Mouse (Mus musculus) spleen, embryonic (tissue): ENCODE data around the gene Evi5.

ENCODE experiments used
- CTCF ChIA-PET: fragments of 350-600 bp; sonication (Branson Sonifier 250); formaldehyde crosslinking; loops from one replicate; lab custom pipeline; 2022; lab: Charles Lee

Gene Evi5

DNA sequence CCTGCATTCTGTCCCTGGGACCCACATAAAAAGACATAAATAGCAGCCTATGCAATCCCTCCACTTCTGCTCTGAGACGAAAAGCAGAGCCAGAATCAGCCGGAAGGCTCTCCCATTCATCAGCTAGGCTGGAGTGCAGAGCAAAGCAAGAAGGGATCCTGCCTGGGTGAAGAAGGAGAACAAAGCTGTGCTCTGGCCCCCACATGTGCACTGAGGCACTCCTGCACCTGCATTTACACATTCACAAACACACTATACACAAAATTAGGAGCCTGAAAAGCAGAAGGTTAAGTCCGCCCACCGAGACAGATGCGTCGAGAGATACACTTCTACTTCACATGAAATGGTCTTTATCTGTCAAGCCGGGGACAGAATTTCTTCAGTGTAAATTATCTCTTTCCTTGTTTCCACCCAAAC, 1.0 kb downstream of the Evi5 start:
- CTCF ChIA-PET: interaction anchor here (0.7 kb wide), 1 partner anchor 15 kb away, joined by 3 read pairs; no protein-coding TSS in a partner anchor

DNA sequence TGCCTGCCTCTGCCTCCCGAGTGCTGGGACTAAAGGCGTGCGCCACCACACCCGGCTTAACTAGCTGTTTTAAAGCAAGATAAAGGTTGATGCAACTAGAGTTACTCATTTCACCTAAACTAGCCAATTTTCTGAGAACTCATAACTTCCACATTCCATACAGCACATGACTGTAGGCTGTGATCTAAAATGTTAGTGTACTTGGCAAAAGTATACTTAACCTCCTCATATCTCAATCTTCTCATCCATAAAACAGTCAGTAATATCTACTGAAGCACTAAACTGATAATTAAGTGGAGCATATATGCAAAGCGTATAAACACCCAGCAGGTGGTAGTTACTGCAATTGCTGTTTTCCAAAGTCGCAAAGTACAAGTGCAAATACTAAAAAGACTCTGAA, 1.6 kb downstream of the Evi5 start:
- CTCF ChIA-PET: interaction anchor here (0.7 kb wide), 1 partner anchor 15 kb away, joined by 3 read pairs; no protein-coding TSS in a partner anchor

DNA sequence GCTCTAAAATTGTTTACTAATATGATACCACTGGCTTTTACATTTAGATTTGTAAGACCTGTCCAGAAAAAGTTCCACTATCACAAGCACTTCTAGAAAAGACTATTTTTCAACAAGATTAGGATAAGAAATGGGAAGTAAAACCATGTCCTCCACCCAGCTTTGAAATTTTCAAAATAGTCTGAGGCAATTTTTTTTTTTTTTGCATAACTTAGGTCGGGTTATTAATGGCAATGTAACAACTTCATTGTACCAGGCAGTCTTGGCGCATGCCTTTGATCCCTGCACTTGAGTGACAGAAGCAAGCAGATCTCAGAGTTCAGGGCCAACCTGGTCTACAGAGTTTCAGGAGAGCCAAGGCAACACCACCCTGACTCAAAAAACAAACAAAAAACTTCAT, 5.2 kb downstream of the Evi5 start:
- CTCF ChIA-PET: no interaction called here

DNA sequence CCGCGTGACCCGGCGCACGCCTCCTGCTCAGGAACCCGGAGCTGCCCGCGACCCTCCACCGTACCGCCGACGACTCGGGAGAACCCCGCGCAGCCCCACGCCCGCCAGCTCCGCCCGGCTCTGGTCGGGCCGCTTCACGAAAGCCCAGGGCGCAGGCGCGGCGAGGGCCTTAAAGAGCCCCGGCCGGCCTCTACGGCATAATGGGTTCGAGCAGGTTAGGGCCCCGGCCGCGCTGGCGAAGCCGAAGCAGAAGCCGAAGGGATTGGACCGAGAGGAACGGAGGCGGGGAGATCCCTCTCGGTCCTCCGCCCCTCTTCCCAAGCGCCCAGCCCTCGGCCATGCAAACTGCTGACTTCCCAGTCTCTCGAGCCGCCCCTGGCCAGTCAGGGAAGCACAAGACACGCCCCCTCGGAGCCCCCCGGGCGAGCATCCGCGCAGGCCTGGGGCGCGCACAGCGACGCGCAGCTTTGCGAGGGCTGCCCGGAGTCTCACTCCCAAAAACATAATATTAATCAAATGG, 5.9 kb downstream of the Evi5 start:
- CTCF ChIA-PET: interaction anchor here (0.5 kb wide), 1 partner anchor 441 kb away, joined by 3 read pairs; no protein-coding TSS in a partner anchor

DNA sequence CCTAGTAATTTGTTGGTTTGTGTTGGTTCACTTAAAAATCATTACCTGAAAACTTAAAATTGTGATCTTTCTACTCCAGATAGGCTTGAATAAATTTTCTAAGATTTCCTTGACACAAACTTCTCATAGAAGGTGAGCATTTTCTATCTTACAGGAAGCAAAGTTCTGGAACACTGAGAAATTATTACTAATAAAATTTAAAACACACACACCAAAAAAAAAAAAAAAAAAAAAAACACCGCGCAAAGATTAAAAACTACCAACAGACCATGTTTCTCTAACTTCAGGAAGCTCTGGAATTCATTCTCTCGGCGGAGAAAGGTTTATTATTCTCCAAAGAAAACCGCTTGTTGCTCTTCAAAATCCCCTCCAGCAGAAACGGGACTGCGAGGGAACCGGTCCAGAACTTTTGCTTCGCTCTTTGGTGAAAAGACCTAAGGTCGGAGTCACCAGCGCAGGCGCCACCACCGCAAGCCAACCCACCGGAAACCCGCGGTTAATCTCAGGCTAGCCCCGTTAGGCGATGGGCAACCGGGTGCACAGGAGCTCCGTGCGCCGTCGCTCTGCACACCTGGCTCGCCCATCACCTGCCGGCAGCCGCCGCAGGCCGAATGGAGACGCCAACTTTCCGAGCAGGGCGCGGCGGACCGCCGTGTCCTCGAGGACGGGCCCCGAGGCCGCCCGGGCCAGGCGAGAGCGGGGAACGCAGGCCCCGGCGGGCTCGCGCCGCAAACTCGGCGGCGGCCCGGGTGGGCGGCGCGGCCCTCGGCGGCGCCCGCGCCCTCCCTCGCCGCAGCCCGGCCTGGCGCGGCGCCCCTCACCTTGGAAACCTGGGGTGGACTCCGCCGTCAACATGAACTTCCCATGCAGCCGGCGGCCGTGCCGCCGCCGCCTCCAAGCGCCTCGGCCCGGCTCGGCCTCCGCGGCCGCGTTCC, 6.7 kb downstream of the Evi5 start:
- CTCF ChIA-PET: interaction anchor here (0.5 to 0.7 kb wide), 2 partner anchors 70 to 442 kb away, joined by 3 to 8 read pairs; no protein-coding TSS in a partner anchor

DNA sequence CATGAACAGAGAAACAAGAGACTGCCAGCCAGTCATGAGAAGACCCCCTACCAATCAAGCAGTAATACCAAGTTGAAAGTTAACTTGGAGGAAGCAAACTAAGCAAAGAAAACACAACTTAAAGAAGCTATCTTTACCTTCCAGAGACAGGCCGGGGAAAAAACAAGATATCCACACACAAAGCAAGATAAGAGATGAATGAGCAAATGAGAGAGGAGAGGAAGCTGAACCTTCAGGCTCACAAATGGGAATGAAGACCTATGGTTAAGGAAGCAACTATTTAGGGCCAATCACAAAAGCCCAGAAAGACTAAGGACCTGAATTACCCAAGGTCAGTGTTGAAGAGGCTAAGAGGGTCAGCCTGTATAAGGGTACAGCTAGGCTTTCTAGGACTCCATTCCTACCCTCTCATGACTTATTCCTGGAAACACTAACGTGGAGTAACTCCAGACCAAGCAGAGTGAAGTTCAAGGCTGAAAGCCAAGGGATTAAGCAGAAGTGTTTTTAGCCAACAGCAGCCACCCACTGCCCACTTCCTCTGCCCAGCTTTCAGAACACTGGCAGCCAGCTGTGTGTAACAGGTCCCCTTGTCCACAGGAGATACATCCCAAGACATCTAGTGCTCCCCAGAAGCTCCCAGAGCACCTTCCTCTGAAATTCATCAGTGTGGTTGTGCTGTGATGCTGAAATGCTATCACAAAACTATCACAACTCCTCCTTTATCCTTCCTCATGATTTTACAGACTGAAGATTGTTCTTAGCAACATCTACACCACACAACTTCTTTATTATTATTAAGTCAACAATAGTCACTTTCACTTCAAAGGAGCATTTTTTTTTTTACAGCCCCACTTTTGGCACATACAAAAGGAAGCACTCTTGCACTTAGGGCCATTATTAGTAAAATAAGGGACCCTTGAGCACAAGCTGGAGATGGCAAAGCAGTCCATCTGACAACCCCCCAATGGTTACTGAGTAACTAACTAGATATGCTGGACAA, 8.5 kb downstream of the Evi5 start:
- CTCF ChIA-PET: interaction anchor here (0.6 kb wide), 1 partner anchor 240 kb away, joined by 7 read pairs; no protein-coding TSS in a partner anchor

DNA sequence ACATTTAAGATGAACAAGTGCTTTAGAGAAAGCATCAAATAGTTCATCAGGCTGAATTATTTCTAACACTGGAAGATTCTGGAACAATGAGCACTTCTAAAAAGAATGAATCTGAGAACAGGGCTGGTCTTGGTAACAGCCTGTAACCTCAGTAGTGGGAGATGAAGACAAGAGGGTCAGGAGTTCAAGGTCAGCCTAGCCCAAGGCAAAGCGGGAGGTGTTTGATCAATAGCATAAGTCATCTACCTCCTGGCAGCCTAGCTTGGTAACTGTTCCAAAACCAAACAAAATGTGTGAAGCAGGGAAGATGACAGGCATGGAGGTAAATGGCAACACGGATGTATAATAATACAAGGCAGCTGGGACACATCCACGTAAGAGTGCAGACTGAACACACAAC, 10.9 kb downstream of the Evi5 start:
- CTCF ChIA-PET: no interaction called here

DNA sequence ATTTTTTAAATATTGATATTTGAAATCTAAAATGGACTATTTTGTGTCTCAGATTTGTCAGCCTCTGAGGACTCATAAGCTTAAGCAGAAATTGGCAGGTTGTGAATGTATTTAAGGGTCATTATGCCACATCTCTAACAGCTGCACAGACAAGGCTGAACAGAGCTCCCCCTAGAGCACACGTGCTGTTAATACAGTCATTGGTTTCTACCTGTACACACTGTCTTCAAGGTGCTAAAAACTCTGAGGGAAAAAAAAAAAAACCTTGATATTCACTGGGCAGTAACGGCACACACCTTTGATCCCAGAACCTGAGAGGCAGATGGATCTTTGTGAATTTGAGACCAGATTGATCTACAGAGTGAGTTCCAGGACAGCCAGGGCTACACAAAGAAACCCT, 15.9 kb downstream of the Evi5 start:
- CTCF ChIA-PET: interaction anchor here (0.6 kb wide), 1 partner anchor 821 kb away, joined by 4 read pairs; no protein-coding TSS in a partner anchor

DNA sequence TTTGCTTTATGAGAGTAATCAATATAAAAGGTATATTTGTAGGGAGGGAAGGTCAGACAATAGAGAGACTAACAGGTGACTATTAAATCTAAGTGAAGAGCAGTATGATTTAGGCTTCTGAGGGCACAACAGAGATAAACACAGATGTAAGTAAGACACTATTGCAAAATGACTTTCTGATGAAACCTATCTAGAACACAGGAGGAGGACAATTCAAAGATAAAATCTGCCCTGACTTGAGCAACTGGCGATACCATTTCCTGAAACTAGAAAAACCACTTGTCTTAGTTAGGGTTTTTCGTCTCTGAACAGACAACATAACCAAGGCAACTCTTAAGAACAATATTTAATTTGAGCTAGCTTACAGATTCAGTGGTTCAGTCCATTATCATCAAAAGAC, 19.4 kb downstream of the Evi5 start:
- CTCF ChIA-PET: no interaction called here

DNA sequence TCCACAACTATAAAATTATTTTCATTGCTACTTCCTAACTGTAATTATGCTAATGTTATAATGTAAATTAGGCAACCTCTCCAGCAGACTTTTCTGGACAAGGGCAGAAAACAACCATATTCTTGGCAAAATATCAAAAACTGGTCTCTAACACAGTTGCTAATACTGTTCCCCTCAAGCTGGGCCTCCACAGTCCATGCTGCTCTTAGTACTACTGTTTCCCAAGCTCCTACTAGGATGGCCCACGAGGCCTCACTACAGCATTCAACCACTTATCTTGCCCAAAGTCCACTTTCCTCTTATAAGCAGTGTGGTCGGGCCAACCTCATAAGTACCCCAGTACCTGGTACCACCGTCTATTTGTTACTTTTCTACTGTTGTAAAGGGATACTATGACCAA, 20.4 kb downstream of the Evi5 start:
- CTCF ChIA-PET: no interaction called here

DNA sequence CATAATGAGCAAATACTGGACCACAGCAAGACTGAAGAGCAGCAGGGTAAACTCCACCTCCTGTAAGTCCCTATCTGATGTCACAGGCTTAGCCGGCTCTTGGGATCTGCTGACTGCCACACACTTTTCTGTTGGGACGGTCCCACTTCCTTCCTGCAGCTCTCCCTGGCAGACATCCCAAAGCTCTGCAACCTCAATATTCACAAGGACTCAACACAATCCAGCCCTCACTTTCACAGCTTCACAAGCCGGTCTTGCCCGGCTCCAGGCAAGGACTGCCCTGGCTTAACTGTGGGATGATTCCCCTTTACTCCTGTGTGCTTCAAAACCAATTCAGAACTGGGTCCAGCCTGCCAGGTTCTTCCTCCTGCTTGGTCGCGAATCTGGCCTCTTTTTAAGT, 21.1 kb downstream of the Evi5 start:
- CTCF ChIA-PET: no interaction called here

DNA sequence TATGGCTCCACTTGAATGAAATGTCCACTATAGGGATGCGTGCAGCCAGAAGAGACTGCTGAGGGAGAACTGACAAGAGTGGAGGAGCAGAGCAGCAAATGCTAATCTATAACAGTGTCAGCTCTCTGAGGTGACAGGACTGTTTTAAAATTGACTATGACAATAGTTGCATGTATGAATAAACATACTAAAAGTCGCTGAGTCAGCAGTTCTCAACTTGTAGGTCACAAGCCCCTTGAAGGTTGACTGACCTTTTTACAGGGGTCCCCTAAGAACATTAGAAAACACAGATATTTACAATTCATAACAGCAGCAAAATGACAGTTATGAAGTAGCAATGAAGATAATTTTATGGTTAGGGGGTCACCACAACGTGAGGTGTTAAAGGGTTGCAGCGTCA, 25.9 kb downstream of the Evi5 start:
- CTCF ChIA-PET: no interaction called here

DNA sequence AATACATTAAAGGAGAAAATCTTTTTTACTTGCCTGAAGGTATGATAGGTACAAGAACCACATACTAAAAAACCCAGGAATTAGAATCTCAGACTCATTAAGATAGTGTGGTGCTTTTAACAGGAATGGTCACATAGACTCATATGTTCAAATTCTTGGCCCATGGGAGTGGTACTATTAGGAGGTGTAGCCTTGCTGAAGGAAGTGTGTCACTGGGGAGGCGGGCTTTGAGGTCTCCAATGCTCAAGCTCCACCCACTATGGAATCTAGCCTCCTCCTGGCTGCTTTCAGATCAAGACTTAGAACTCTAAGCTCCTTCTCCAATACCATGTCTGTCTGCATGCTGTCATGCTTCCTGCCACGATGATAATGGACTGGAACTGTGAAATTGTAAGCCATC, 27.1 kb downstream of the Evi5 start:
- CTCF ChIA-PET: no interaction called here

DNA sequence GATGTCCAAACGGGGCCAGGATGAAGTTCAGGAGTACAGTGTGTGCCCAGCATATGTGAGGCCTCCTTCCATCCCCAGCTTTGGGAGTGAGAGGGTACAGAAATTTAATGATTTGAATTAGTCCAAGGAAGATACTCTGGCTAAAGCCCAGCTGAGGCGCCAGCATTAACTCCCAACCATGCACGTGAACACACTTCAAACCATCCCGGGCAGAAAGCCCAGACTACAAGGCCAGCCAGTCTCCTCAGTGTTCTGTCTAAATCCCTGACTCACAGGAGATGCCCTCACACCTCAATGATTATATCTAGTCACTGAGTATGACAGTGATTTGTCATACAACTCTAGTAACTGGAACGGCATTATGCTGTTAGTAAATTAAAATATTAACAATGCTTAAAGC, 27.6 kb downstream of the Evi5 start:
- CTCF ChIA-PET: interaction anchor here (0.7 kb wide), 1 partner anchor 10 kb away, joined by 3 read pairs; no protein-coding TSS in a partner anchor

DNA sequence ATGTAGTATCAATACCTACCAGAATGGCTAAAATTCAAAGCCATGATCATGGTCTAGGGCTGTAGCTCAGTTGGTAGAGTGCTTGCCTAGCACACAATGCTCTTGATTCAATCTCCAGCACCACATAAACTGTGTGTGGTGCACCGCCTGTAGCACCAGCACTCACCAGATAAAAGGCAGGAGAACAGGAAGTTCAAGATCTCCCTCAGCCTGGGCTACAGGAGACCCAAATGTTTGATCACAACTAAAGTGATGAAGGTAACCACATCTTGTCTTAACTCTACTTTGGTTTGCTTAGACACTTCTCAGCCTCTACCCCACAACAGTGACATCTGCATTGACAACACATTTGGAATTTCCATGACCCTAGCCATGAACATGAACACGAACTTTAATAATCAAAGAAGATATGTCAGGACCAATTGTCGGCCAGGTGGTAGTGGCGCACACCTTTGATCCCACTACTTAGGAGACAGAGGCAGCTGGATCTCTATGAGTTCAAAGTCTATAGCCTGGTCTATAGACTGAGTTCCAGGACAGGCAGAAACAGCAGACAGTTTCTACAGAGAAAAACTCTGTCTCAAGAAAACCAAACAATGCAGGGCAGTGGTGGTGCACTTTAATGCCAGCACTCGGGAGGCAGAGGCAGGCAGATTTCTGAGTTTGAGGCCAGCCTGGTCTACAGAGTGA, 34.2 kb downstream of the Evi5 start:
- CTCF ChIA-PET: no interaction called here

DNA sequence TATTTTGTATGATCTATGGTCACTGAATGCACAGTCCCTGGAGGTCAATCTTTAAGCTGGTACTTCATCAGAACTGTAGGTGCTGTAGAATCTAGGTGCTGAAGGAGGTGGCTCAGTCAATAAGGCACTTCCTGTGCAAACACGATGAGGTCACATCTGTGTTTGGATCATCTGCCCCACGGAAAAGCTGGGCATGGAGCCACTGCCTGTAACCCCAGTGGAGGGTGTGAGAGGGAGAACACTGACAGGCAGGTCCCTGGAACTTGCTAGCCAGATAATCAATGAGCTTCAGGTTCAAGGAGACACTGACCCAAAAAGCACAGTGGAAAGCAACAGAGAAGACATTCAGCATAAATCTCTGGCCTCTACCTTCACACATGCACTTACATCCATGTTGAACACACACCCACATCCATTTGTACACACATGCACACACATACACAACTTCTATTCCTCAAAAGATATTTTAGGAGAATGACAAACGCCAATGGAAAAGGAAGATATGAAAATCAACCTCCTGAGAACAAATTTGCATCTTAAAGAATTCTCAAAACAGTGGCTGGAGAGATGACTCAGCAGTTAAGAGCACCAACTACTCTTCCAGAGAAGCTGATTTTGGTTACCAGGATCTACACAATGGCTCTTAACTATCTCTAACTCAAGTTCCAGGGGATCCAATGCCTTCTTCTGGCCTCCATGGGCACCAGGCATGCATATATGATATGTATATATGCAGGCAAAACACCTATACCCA, 35.8 kb downstream of the Evi5 start:
- CTCF ChIA-PET: interaction anchor here (0.6 kb wide), 1 partner anchor 125 kb away, joined by 3 read pairs; no protein-coding TSS in a partner anchor

DNA sequence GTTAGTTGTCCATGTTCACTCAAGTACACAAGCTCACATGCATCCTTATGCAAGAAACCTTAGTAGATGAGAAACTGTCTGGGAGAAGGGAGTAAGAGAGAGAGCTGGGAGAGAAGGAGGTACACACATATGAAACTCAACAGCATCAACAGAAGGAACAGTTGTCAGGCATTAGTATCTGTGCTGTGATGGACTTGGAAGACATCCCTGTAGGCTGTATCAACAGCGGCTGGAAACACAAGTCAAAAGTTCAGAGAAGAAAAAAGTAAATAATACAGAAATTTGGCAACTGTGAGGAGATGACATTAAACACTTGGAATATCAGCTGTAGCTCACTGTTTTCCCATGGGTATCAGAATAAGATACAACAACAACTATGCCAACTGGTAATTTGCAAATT, 40.6 kb downstream of the Evi5 start:
- CTCF ChIA-PET: no interaction called here

DNA sequence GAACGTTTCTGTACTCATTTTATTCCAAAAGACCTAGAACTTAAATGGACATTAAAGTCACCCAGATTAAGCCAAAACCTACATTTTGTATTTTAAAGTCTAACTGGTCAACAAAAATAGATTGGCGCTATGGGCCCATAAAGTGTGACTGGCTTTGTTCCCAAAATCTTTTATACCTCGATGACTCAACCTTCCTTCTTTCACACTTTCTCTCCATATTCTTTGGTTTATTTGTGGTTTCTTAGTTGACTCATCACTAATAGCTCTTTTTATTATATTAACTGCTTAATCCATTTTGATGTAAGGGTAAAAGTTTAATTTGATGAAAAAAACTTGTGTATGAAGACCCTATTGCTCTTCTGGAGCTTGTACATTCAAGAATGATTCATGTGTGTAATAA, 43.6 kb downstream of the Evi5 start:
- CTCF ChIA-PET: interaction anchor here (0.6 to 0.7 kb wide), 2 partner anchors 47 to 266 kb away, joined by 3 read pairs; no protein-coding TSS in a partner anchor

DNA sequence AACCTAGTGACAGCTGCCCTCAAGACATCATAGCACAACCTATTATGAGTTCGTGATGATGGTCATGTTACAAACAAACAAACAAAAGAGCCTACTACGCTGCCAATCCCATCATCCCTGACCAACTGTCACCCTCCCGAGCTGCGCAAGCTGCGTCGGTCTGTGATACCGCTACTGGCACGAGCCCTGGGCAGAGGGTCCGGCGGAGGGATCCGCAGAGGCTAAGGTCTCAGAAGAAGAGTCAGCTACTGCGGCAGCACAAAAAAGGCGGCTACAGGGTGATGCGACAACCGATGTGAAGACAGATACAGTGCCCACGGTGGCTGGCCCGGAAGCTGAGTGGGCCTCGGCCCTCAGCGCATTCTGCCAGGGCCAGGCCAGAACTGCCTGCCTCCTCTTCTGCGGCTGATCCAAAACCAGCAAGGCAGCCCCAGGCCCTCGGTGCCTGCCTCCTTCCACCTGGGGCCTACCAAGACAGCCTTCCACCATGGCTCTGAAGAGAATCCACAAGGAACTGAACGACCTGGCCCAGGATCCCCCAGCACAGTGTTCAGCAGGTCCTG, 44.8 kb downstream of the Evi5 start, which contains the start of gene Ube2d2b:
Gene Ube2d2b (plus strand): TSS at position 102 of the 563 bp plus-strand sequence.
- CTCF ChIA-PET: no interaction called here
